Mouse (Mus musculus) embryonic fibroblast, embryonic 13.5 days (primary cell): Measurements from ENCODE around the gene Gm30083. TPM values are rescaled to one million over a fixed set of nuclear protein-coding genes. Genes with fewer than 3 reads are reported as not detected.

ENCODE experiments used
- H3K27ac ChIP-seq: 2 replicates; pipeline ENCODE4 v1.5.1; 2012; ENCODE audit warnings: low read length, control low read depth, inconsistent platforms; ENCODE audit not compliant: insufficient read depth
- H3K4me1 ChIP-seq: 2 replicates; pipeline ENCODE4 v1.6.1; 2011; ENCODE audit warnings: low read length; ENCODE audit not compliant: control insufficient read depth, insufficient read depth
- H3K4me3 ChIP-seq: 2 replicates; pipeline ENCODE4 v1.5.1; 2011; ENCODE audit warnings: mild to moderate bottlenecking, control low read depth, low read length; ENCODE audit not compliant: insufficient read depth
- CTCF ChIP-seq: IDR thresholded peaks from 2 replicates; pipeline ENCODE4 v1.5.1; 2011; ENCODE audit warnings: mild to moderate bottlenecking, control low read depth, low read length, moderate library complexity, borderline replicate concordance; ENCODE audit not compliant: insufficient read depth
- POLR2A ChIP-seq: IDR thresholded peaks from 2 replicates; pipeline ENCODE4 v1.6.1; 2011; ENCODE audit warnings: low read depth, mild to moderate bottlenecking, control low read depth, low read length, moderate library complexity
- polyA plus RNA-seq: library from polyadenylated mRNA; stranded (reverse); fragments of >200 nt; gene quantifications from 2 replicates; pipeline ENCODE4 v1.2.4, GENCODE M21; 2011; ENCODE audit warnings: low read depth; ENCODE audit not compliant: missing spikeins, insufficient read length

Gm30083 gene
- not detected in 2 replicates for polyA plus RNA-seq

DNA sequence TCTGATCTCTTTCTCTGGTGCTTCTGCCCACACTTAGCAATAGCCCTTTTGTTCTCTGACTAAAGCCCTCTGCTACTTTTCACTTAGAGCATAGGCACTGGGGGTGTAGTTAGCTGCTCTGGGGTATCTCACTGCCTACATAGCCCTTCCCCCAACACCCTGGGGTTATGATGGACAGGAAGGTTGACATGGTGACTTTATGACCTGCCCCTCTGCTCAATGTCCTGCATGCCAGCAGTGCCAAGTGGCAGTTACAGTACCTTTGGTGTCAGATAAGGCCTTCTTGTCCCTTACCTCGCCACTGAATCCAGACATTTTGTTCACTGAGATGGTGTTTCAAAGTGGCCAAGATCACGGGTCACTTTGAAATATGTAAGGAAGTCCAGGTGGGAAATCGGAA is at the start of gene Gm30083:
TSS of gene Gm30083 (minus strand) at position 120 of the 400 bp plus-strand sequence.
- H3K4me3 ChIP-seq: no peak within 1 kb of the TSS
- TF ChIP-seq POLR2A: no peak
- no peak for TF ChIP-seq CTCF
- H3K27ac ChIP-seq: no peak within 1 kb of the TSS
- H3K4me1 ChIP-seq: no peaks in the 10 kb centered on the region

DNA sequence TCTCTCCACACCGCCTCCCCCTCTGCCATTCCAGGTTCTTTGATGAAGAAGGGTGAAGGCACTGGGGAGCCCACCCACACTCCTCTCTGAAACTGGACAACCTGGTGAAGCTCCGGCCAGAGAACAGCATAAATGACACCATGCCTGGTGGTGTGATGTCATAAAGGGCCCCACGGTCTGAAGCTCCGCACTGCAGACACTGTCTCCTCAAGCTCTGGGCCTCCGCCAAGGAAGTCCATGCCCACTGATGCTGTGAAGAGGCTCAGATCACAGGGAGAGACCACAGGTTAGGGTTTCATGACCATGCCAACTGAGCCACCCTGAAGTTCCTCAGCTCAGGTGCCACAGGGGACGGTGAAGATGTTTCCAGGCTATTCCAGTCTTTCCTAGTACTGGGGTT is 37.5 kb upstream of the Gm30083 start, which contains the start of gene Antxrl:
TSS of gene Antxrl (plus strand) at position 192 of the 400 bp plus-strand sequence.
- no peak within 1 kb of the TSS for H3K27ac ChIP-seq
- H3K4me3 ChIP-seq: no peak within 1 kb of the TSS
- H3K4me1 ChIP-seq: no peaks in the 10 kb centered on the region
- no peak for TF ChIP-seq CTCF
- no peak for TF ChIP-seq POLR2A

DNA sequence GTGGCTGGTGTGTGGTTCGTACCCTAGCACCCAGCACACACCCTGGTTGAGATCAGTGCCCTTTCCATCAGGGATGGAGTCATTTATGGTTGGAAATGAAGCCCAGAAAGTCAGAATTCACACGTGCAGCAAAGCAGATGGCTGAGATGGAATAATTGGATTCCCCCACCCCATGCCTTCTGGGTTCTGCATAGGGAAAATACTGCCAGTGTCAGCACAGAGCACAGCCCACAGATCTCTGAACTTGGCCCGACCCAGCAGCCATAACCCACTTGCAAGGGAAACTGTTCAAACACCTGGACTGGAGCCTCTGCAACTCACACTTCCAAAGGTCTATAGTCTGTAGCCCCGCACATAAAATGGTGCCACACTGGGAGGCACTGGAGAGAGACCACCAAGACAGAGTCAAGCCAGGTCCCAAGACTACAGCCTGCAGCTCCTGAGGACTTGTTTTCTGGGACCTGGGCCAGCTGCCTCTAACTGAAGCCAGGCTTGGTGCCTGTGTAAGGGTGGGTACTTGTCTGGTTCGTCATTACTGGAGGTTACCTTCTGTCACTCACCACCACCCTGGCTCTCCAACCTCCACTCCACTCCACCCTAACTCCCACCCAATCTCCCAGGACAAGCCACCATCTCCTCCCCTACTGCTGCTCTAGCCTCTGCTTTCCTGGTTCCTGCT is 35.3 kb upstream of the Gm30083 start:
- H3K4me1 ChIP-seq: no peaks in the 10 kb centered on the region
- no peak overlapping the region for H3K27ac ChIP-seq
- TF ChIP-seq POLR2A: no peak
- no peak for TF ChIP-seq CTCF
- H3K4me3 ChIP-seq: no peak overlapping the region

DNA sequence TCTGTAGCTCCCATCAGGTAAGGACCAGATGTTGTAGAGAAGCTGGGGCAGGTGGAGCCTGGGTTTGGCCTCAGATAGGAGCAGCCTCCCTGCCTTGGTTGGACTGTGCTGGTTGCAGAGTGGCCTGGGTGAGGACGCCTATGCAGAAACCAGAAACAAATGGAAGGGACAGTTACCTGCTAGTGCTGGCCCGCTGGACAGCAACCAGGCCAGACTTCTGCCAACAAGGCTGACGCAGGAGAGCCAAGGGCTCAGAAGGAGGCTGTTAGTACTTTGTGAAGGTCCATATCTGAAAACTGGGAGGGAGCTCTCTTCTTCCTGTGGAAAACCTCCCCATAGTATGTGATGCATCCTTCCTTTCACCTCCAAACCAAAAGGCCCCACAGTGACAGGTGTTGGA is 28.4 kb upstream of the Gm30083 start:
- Histone ChIP-seq H3K4me3 (no peak overlapping the region), H3K27ac (no peak overlapping the region), H3K4me1 (no peaks in the 10 kb centered on the region)
- TF ChIP-seq POLR2A (no peak), CTCF (no peak)

DNA sequence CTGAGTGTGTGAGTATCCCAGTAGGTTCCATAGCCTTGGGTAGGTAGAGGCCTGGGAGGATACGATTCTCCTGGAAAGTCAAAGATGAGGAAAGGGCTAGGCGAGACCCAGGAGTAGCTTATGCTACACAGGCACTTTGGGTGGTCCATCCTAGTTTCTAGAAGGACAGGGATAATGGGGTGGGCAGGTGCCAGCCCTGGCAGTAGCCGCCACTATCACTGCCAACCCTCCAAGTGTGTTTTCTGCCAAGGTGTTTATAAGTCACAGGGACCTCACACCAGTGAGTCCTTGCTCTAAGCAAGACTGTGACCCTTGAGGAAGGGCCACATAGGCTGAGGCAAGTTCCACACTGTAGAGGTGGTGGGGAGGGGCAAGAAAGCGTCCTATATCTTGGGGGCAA is 26.3 kb upstream of the Gm30083 start:
- Histone ChIP-seq H3K27ac (no peak overlapping the region), H3K4me1 (no peaks in the 10 kb centered on the region), H3K4me3 (no peak overlapping the region)
- TF ChIP-seq POLR2A: no peak
- no peak for TF ChIP-seq CTCF

DNA sequence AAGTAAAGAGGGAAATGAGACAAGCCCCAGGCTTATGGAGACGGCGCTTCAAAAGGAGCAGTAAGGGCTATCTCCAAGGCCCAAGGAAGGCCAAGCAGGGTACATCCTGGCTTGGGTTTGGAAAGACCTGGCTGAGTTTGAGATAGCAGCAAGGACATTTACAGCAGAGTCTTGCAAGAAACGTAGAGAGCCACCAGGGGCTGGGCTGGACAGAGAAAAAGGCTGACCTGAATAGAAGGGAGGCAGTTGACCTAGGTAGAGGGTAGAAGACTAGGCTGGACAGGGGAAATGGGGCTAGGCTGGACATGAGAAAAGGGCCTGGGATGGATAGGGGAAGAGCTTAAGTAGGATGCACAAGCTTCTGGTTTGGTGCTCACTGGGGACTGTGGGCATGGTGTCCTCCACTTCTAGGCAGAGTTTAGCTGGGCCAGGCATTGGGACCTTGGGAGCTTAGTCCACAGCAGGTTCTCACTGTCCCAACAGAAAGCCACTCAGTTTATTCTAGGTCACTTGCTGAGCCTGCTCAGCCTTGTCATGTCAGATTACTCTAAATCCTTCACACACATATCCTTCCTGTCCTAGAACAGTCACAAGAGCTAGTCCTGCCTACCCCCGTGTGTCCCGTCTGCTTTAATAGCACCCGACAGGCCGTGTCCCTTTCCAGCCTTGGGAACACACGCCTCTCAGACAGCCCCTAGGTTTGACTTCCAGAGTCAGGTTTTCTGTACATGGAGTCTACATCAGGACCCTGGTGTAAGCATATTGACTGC is 19.0 kb upstream of the Gm30083 start:
- H3K4me1 ChIP-seq: no peaks in the 10 kb centered on the region
- TF ChIP-seq POLR2A (no peak), CTCF (no peak)
- H3K4me3 ChIP-seq: no peak overlapping the region
- H3K27ac ChIP-seq: no peak overlapping the region

DNA sequence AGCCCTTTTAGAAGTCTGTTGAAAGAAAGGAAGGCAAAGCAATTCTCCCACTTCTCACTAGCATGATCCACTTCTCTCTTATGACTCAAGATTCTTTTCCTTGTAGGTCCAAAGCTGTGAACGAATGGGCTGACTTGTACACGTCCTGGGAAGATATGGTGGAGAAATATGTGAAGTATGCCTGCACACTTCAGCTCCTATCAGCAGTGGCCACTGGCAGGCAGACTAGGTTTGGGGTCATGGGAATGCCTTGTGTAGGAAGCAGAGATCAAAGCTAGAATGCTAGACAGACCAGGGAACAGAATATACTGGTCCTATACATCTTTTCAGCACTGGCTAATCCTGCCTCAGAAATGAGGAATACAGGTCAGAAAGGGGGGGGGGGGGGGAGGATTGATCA is 11.7 kb upstream of the Gm30083 start:
- TF ChIP-seq POLR2A: no peak
- no peak for TF ChIP-seq CTCF
- no peak overlapping the region for H3K4me3 ChIP-seq
- no peaks in the 10 kb centered on the region for H3K4me1 ChIP-seq
- no peak overlapping the region for H3K27ac ChIP-seq

DNA sequence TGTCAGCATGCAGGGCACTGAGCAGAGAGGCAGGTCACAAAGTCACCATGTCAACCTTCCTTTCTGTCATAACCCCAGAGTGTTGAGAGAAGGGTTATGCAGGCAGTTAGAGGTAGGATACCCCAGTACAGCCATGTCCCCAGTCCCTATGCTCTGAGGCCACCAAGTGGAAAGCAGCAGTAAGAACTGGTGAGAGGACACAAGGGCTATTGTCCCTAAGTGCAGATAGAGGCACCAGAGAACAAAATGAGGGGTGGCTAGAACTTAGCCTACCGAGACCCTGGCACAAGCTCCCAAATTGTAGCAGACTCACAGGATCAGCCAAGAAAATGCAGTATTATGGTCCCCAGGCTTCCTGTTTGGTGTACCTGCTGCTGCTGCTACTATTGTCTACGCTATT is 2.0 kb upstream of the Gm30083 start:
- Histone ChIP-seq H3K4me3 (no peak overlapping the region), H3K4me1 (no peaks in the 10 kb centered on the region), H3K27ac (no peak overlapping the region)
- TF ChIP-seq CTCF: no peak
- no peak for TF ChIP-seq POLR2A

DNA sequence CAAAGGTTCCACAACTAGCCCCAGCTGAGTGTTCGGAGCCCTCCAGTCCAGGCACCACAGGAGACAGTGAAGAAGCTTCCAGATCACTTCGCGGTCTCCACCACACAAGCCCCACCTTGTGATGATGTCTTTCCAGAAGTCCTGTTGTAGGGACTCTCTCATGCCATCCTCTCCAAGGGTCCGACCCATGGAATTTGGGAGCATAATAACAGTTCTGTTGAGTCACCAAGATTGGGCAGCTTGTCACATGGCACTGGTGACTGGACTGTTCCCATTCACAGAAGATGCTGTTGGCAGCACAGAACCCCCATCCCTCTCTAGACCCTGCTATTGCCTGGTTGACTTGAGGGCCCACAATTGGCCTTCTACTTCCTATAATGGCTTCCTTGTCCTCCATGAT is 1.4 kb upstream of the Gm30083 start, which contains the start of gene Gm5460:
TSS of gene Gm5460 (plus strand) at position 378 of the 400 bp plus-strand sequence.
- Histone ChIP-seq H3K27ac (no peak within 1 kb of the TSS), H3K4me3 (no peak within 1 kb of the TSS), H3K4me1 (no peaks in the 10 kb centered on the region)
- TF ChIP-seq POLR2A (no peak), CTCF (no peak)

DNA sequence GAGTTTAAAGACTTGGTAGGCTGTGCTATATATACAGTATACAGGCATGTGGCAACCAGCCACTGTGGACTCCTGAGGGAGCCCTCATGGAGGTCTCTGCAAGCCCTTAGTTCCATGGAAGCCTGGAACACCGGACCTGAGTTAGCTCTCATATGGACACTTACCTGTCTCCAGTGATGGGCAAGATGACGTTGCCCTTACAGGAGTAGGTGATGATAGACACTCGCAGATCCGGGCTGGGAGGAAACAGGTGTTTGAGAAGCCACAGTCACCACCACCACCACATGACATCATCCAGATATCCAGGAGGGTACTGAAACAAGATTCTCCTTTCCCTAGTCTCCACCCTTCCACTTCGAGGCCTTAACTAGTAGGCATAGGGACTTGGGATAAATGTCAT is 12.6 kb downstream of the Gm30083 start:
- Histone ChIP-seq H3K27ac (no peak overlapping the region), H3K4me3 (no peak overlapping the region), H3K4me1 (no peaks in the 10 kb centered on the region)
- no peak for TF ChIP-seq POLR2A
- no peak for TF ChIP-seq CTCF
